Mouse (Mus musculus): ENCODE measurements around the gene Vmn2r57.
"Not testable (repeated sequence)": the region's sequence is repeated elsewhere in the genome, so short reads cannot be mapped to it uniquely, and the experiment has no call there.

Vmn2r57 gene

DNA sequence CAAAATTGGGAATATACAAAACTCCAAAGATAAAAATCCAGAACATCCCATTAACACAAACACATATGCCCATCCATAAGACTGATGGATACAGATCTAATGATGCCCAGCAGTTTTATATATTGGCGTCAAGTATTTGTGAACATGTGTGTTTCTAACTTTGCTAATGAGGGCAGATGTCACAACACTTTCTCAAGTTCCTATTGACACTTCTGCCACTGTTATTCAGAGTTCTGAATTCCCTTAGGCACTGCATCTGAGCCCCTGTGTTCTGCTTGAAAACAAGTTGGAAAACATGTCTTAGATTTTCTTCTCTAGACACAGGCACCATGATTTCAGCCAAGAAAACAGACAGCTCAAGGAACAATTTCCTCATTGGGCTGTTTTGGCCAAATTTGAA, at the start of gene Vmn2r57:
TSS of gene Vmn2r57 (minus strand) at position 101 of the 400 bp plus-strand sequence.
- DNase-seq (ENCODE audit: low spot score) = not testable (repeated sequence)

DNA sequence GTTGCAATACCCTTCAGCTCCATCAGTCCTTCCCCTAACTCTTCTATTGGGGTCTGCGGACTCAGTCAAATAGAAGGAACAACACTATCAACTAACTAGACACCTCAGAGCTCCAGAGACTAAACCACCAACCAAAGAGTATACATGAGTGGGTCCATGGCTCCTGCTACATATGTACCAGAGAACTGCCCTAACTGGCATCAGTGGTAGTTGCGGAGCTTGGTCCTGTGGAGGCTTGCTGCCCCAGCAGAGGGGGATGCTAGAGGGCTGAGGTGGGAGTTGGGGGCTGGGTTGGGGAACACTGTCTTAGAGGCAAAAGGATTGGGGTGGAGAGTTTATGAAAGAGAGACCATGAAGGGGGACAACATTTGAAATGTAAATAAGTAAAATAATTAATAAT, 49.4 kb upstream of the Vmn2r57 start:
- DNase-seq (ENCODE audit: low spot score) = no peak

GRCm38 (mm10) chr7:41451864-41452263, 3.4 kb upstream of the Vmn2r57 start:
- no peak for DNase-seq (ENCODE audit: low spot score)

- peak; percentile 3 for DNase-seq (ENCODE audit: low spot score)
Observed at GRCm38 (mm10) chr7:41394130-41394529, 54.4 kb downstream of the Vmn2r57 start.

- DNase-seq (ENCODE audit: low spot score) = peak; percentile 92
Observed at GRCm38 (mm10) chr7:41393048-41393971, 55.2 kb downstream of the Vmn2r57 start, which contains the start of gene AI987944. Gene AI987944, minus strand, starts transcription at chr7:41393379.

All from retina, embryonic 14.5 days (tissue).